Mouse (Mus musculus) hindbrain, embryonic 15.5 days (tissue): ENCODE data around the gene Cttnbp2nl. TPM values are rescaled to one million over a fixed set of nuclear protein-coding genes. Genes with fewer than 3 reads are reported as not detected.

Source experiments
- ATAC-seq: fragments of 200-750 bp; cut with Nextera tagmentation; 2 replicates; pipeline ENCODE4 v1.8.0; 2017; ENCODE audit warnings: low read depth, moderate number of reproducible peaks, moderate TSS enrichment; ENCODE audit not compliant: low FRiP score
- H3K27ac ChIP-seq: fragments of 300-500 bp; sonication (generic); replicated peaks from 2 replicates; pipeline ENCODE4 v1.5.1; 2015; ENCODE audit warnings: mild to moderate bottlenecking, inconsistent platforms
- H3K27me3 ChIP-seq: fragments of 300-500 bp; sonication (generic); 2 replicates; pipeline ENCODE4 v1.6.1; 2015; ENCODE audit warnings: control low read depth, inconsistent platforms
- H3K36me3 ChIP-seq: fragments of 300-500 bp; sonication (generic); 2 replicates; pipeline ENCODE4 v1.6.1; 2015; ENCODE audit warnings: control low read depth, inconsistent platforms
- H3K4me1 ChIP-seq: fragments of 300-500 bp; sonication (generic); replicated peaks from 2 replicates; pipeline ENCODE4 v1.6.1; 2015; ENCODE audit warnings: control low read depth, inconsistent platforms
- H3K4me2 ChIP-seq: fragments of 300-500 bp; sonication (generic); 2 replicates; pipeline ENCODE4 v1.6.1; 2015; ENCODE audit warnings: moderate library complexity, mild to moderate bottlenecking, inconsistent platforms
- H3K4me3 ChIP-seq: fragments of 300-500 bp; sonication (generic); 2 replicates; pipeline ENCODE4 v1.5.1; 2015; ENCODE audit warnings: mild to moderate bottlenecking, inconsistent platforms
- H3K9ac ChIP-seq: fragments of 300-500 bp; sonication (generic); 2 replicates; pipeline ENCODE4 v1.6.1; 2015; ENCODE audit warnings: inconsistent platforms
- H3K9me3 ChIP-seq: fragments of 300-500 bp; sonication (generic); 2 replicates; pipeline ENCODE4 v1.6.1; 2016; ENCODE audit warnings: control low read depth, inconsistent platforms
- WGBS: fragments of 180-500 bp; shearing (Covaris S2); methylation state at CpG from one replicate; pipeline ENCODE4 v1.1.7; 2015; 5-methylcytosine and 5-hydroxymethylcytosine counted together
- polyA plus RNA-seq: library from polyadenylated mRNA; unstranded; fragments of >200 nt; fragmentation: Nextera tagmentation; extraction: Ambion mirVana; gene quantifications from 2 replicates; pipeline ENCODE4 v1.2.1, GENCODE M21; 2015

Gene Cttnbp2nl
- polyA plus RNA-seq, 1 experiment from 2014 or later: 47.4 TPM

DNA sequence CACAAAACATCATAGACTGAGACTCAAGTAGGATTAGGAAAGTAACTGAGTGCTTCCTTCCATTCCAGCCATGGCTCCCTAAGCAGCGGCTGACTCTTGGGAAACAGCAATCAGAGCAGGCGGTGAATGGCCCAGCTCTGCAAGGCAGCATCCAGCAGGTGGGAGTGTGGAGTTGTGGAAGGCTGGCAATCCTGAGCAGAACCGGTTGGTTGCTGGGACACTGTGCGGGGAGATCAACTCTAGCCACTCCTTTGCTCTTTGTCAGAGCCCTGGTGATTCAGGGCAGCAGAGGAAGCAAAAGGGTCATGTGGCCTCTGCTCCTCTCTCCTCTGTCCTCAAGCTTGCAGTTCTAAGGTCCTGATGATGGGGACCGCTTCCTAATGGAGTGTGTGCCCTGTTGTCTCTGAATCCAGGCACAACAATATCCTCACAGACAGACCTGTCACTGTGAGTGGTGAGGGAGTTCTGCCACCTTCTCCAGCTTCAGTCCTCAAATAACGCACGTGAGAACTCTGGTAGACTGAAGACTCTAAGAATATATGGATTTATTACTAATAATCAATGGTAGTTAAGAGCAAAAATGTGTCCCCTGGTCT, 25.4 kb upstream of the Cttnbp2nl start:
- Histone ChIP-seq H3K9ac (no peak overlapping the region), H3K4me1 (0 out of 2 replicates have a peak, but pooled peaks cover 3% of the 10 kb centered on the region), H3K27ac (no peak overlapping the region), H3K27me3 (no peaks in the 10 kb centered on the region), H3K4me3 (no peak overlapping the region), H3K4me2 (peak overlapping the region; percentile 33; the same call in 1 of the 2 replicates), H3K9me3 (no peaks in the 10 kb centered on the region), H3K36me3 (no peaks in the 10 kb centered on the region)
- peak; percentile 93 for ATAC-seq
- 17% methylated on average over 7 of the region's 7 CpGs for WGBS

- WGBS: 88% methylated on average over 5 of the region's 5 CpGs
- ATAC-seq: no peak
- Histone ChIP-seq H3K4me3 (no peak overlapping the region), H3K27ac (no peak overlapping the region), H3K4me2 (no peak overlapping the region), H3K9ac (no peak overlapping the region), H3K9me3 (no peaks in the 10 kb centered on the region), H3K27me3 (no peaks in the 10 kb centered on the region), H3K4me1 (0 out of 2 replicates have a peak, but pooled peaks cover 3% of the 10 kb centered on the region), H3K36me3 (no peaks in the 10 kb centered on the region)
Measured at GRCm38 (mm10) chr3:105075796-105076195, 22.9 kb upstream of the Cttnbp2nl start.

GRCm38 (mm10) chr3:105072536-105072935, 19.6 kb upstream of the Cttnbp2nl start:
- WGBS: 94% methylated on average over 10 of the region's 10 CpGs
- H3K9me3 ChIP-seq: no peaks in the 10 kb centered on the region
- no peak for ATAC-seq
- no peak overlapping the region for H3K9ac ChIP-seq
- H3K27ac ChIP-seq: no peak overlapping the region
- no peak overlapping the region for H3K4me2 ChIP-seq
- no peaks in the 10 kb centered on the region for H3K36me3 ChIP-seq
- no peaks in the 10 kb centered on the region for H3K27me3 ChIP-seq
- H3K4me3 ChIP-seq: no peak overlapping the region
- no peaks in the 10 kb centered on the region for H3K4me1 ChIP-seq

DNA sequence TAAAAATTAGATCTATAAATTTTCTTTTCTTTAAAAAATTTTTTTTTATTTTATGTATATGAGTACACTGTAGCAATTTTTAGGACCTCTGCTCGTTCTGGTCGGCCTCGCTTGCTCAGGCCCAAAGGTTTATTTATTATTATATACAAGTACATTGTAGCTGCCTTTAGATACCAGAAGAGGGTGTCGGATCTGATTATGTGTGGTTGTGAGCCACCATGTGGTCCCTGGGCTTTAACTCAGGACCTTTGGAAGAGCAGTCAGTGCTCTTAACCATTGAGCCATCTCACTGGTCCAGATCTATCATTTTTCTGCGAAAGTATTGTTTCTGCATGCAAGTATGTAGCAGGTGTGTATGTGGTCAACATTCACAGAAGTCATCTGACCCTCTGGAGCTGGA, 18.3 kb upstream of the Cttnbp2nl start:
- Histone ChIP-seq H3K9ac (no peak overlapping the region), H3K4me3 (no peak overlapping the region), H3K9me3 (no peaks in the 10 kb centered on the region), H3K4me2 (no peak overlapping the region), H3K27me3 (no peaks in the 10 kb centered on the region), H3K27ac (no peak overlapping the region), H3K36me3 (no peaks in the 10 kb centered on the region), H3K4me1 (no peaks in the 10 kb centered on the region)
- no peak for ATAC-seq
- WGBS: 93% methylated on average over 5 of the region's 5 CpGs

- 75% methylated on average over 8 of the region's 8 CpGs for WGBS
- H3K9ac ChIP-seq: no peak overlapping the region
- H3K4me2 ChIP-seq: no peak overlapping the region
- no peak for ATAC-seq
- no peaks in the 10 kb centered on the region for H3K36me3 ChIP-seq
- H3K4me3 ChIP-seq: no peak overlapping the region
- H3K4me1 ChIP-seq: no peaks in the 10 kb centered on the region
- H3K27ac ChIP-seq: no peak overlapping the region
- H3K27me3 ChIP-seq: no peaks in the 10 kb centered on the region
- H3K9me3 ChIP-seq: no peaks in the 10 kb centered on the region
Measured at GRCm38 (mm10) chr3:105070553-105070952, 17.6 kb upstream of the Cttnbp2nl start.

GRCm38 (mm10) chr3:105066544-105066943, 13.6 kb upstream of the Cttnbp2nl start, which contains the start of gene 4930564D02Rik:
4930564D02Rik (plus strand) TSS chr3:105066844.
- Histone ChIP-seq H3K36me3 (no peaks in the 10 kb centered on the region), H3K9me3 (no peaks in the 10 kb centered on the region), H3K4me1 (no peaks in the 10 kb centered on the region), H3K9ac (no peak within 1 kb of the TSS), H3K27me3 (no peaks in the 10 kb centered on the region), H3K4me3 (no peak within 1 kb of the TSS), H3K4me2 (no peak within 1 kb of the TSS), H3K27ac (no peak within 1 kb of the TSS)
- ATAC-seq: no peak
- WGBS: 82% methylated on average over 10 of the region's 10 CpGs

GRCm38 (mm10) chr3:105062676-105063075, 9.7 kb upstream of the Cttnbp2nl start:
- H3K27me3 ChIP-seq: no peaks in the 10 kb centered on the region
- H3K9ac ChIP-seq: no peak overlapping the region
- H3K9me3 ChIP-seq: no peaks in the 10 kb centered on the region
- ATAC-seq: no peak
- WGBS: 87% methylated on average over 9 of the region's 9 CpGs
- H3K4me1 ChIP-seq: peaks cover 11% of the 10 kb centered on the region
- no peak overlapping the region for H3K4me3 ChIP-seq
- H3K4me2 ChIP-seq: no peak overlapping the region
- H3K27ac ChIP-seq: no peak overlapping the region
- H3K36me3 ChIP-seq: no peaks in the 10 kb centered on the region

GRCm38 (mm10) chr3:105061991-105062390, 9.0 kb upstream of the Cttnbp2nl start:
- no peak overlapping the region for H3K9ac ChIP-seq
- H3K36me3 ChIP-seq: no peaks in the 10 kb centered on the region
- no peaks in the 10 kb centered on the region for H3K27me3 ChIP-seq
- WGBS: 70% methylated on average over 1 of the region's 1 CpGs
- H3K27ac ChIP-seq: no peak overlapping the region
- H3K9me3 ChIP-seq: no peaks in the 10 kb centered on the region
- no peak overlapping the region for H3K4me3 ChIP-seq
- H3K4me2 ChIP-seq: no peak overlapping the region
- H3K4me1 ChIP-seq: peaks cover 11% of the 10 kb centered on the region
- ATAC-seq: no peak

DNA sequence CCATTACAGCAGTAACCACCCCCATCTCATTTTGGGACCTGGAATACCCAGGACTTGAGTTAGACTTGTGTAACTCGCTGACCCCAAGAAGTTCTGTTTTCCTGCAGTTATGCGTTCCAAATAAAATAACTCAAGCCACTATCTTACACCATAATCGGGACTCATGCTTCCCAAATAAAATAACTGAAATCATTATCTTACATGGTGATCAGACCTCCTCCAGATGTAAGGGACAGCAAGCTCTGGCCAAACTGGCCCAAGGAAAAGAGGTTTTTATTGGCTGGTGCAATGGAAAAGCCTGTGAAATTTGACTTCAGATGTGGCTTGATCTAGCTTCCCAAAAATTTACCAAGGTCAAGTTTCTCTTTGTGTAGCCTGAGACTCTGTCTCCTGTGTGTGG, 8.6 kb upstream of the Cttnbp2nl start:
- H3K9me3 ChIP-seq: no peaks in the 10 kb centered on the region
- H3K4me1 ChIP-seq: peaks cover 11% of the 10 kb centered on the region

DNA sequence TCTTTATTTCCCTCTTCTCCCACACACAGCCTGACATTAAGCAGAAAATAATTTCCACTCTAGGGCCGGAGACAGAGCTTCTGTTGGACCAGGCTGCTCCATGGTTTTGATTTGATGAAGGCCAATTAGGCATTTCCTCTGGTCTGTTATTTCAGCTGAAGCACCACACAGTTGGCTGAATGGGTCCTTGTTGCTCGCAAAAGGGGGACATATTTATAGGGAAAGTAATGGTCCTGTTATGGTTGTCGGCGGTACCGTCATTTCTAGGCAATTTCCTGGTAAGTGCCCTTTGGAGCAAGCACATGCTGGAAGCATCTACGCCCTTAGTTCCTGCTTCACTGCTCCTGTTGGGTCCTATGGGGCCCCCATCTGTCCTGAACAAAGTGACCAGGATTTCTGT, 8.0 kb upstream of the Cttnbp2nl start:
- ATAC-seq: no peak
- H3K4me1 ChIP-seq: peaks cover 11% of the 10 kb centered on the region
- no peak overlapping the region for H3K4me2 ChIP-seq
- H3K9me3 ChIP-seq: no peaks in the 10 kb centered on the region
- H3K4me3 ChIP-seq: no peak overlapping the region
- 74% methylated on average over 6 of the region's 6 CpGs for WGBS
- no peak overlapping the region for H3K9ac ChIP-seq
- no peak overlapping the region for H3K27ac ChIP-seq
- H3K27me3 ChIP-seq: no peaks in the 10 kb centered on the region
- H3K36me3 ChIP-seq: no peaks in the 10 kb centered on the region

More for the DNA sequence above, 8.6 kb upstream of the Cttnbp2nl start:
- Histone ChIP-seq H3K4me2 (no peak overlapping the region), H3K9ac (no peak overlapping the region), H3K36me3 (no peaks in the 10 kb centered on the region), H3K27me3 (no peaks in the 10 kb centered on the region), H3K27ac (no peak overlapping the region), H3K4me3 (no peak overlapping the region)
- 79% methylated on average over 3 of the region's 3 CpGs for WGBS
- ATAC-seq: no peak

GRCm38 (mm10) chr3:105059911-105060310, 7.0 kb upstream of the Cttnbp2nl start:
- H3K4me2 ChIP-seq: no peak overlapping the region
- H3K36me3 ChIP-seq: no peaks in the 10 kb centered on the region
- peaks cover 11% of the 10 kb centered on the region for H3K4me1 ChIP-seq
- H3K9ac ChIP-seq: no peak overlapping the region
- ATAC-seq: no peak
- no peaks in the 10 kb centered on the region for H3K9me3 ChIP-seq
- no peak overlapping the region for H3K4me3 ChIP-seq
- no peaks in the 10 kb centered on the region for H3K27me3 ChIP-seq
- WGBS: 83% methylated on average over 7 of the region's 7 CpGs
- H3K27ac ChIP-seq: no peak overlapping the region

DNA sequence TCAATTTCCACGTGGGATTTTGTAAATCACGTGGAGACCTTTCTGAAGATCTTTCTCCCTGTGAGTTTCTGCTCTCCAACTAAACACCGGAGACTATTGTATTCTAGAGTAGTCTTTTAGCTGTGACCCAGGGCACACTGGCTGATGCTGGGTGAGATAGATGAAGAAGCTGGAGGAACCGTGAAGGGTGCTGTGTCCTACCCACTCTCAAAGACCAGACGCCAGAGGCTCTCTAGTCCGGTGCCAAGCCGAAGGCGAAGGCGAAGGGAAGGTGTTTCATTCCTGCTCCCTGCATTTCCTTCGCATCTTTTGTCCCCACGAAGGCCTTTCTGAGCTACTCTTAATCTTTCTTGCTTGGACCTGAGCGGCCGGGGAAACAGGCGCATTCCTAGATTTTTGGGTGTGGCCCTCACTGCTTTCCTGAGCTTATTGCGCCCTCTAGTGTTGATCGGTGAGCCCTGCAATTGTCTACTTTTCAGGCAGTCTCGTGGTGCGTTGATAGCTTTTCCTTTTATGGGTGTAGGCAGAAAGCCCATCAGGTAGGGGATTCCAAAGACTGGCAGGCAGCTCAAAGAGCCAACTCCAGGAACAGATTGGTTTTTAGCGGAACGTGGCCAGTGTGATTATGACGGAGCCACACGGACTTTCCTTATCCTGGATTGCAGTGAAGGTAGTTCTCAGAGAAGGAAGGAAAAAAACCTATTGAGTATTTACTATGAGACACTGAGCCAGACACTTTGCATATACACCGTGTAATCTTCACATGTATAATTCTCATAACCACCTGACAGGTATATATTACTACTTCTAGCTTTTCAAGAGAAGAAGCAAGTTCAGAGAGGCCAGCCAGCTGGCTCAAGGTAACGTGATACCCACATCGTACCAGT, 5.9 kb upstream of the Cttnbp2nl start:
- peak overlapping the region; percentile 45 for H3K9ac ChIP-seq
- ATAC-seq: peak; percentile 65
- peak overlapping the region; percentile 78 for H3K4me2 ChIP-seq
- H3K4me1 ChIP-seq: peaks cover 11% of the 10 kb centered on the region
- no peaks in the 10 kb centered on the region for H3K36me3 ChIP-seq
- H3K27ac ChIP-seq: peak overlapping the region; percentile 37; the same call in 1 of the 2 replicates
- H3K27me3 ChIP-seq: no peaks in the 10 kb centered on the region
- 18% methylated on average over 25 of the region's 25 CpGs for WGBS
- H3K4me3 ChIP-seq: peak overlapping the region; percentile 36
- H3K9me3 ChIP-seq: no peaks in the 10 kb centered on the region
